ENCODE assay signal across 8 mouse cellular contexts in the genomic region with DNA sequence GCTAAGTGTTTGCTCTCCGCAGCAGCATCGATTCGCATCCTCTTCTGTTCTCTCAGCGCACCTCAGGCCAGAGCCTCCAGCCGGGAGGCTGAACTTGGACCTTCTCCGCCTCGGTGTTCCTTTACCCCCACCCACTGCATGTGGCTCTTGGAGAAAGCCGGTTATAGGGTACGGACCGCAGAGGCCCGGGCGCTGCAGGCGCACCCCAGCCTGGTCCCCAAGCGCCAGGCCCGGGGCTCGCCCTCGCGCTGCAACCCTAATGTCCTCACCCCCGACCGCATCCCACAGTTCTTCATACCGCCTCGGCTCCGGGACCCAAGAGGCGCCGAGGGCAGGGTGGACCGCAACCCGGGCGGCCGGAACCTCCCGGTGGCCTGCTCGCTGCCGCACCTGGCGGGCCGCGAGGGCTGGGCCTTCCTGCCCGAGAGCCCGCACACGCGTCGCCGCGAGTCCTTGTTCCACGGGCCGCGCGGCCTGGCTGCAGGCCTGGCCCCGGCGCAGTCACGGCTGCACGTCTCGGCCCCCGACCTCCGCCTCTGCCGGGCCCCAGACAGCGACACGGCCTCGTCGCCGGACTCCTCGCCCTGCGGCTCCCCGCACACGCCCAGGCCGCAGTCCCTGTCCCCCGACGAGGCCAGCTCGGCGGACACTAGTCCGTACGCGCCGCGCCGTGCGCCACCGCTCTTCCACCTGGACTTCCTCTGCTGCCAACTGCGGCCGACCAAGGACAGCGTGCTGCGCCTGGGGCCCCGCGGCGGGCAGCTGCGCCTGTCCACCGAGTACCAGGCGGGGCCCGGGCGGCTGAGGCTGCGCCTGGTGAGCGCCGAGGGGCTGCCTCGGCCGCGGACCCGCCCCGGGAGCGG. TPM values are rescaled to one million over a fixed set of nuclear protein-coding genes. Genes with fewer than 3 reads are reported as not detected.
DNase-seq lines count a peak whose midpoint lies in the region; ATAC-seq and TF ChIP-seq lines count a peak whose summit lies in the region.

No protein-coding gene starts in this region.

- peak overlapping the region; percentile 85 for H3K4me2 ChIP-seq in forebrain, embryonic 14.5 days (ENCODE audit: low read length)
- peak overlapping the region; percentile 94 for H3K4me2 ChIP-seq in hindbrain, embryonic 12.5 days (replicated peaks)
- H3K4me2 ChIP-seq in limb, embryonic 14.5 days (replicated peaks; ENCODE audit: low read depth, low read length, severe bottlenecking): peak overlapping the region; percentile 94
- H3K4me2 ChIP-seq in neural tube, embryonic 11.5 days (ENCODE audit: low read depth): peak overlapping the region; percentile 83

- ATAC-seq in forebrain, embryonic 14.5 days: peak; percentile 73
- ATAC-seq in hindbrain, embryonic 12.5 days (ENCODE audit: low FRiP score): peak; percentile 75
- peak; percentile 72 for ATAC-seq in limb, embryonic 14.5 days (ENCODE audit: low FRiP score, low read depth)
- peak; percentile 76 for ATAC-seq in neural tube, embryonic 11.5 days (ENCODE audit: insufficient read depth, low FRiP score, low TSS enrichment)

- no peak for TF ChIP-seq POLR2A in limb, embryonic 14.5 days (IDR thresholded peaks at IDR 0.05; ENCODE audit: borderline replicate concordance, extremely low read depth, insufficient read depth, insufficient read length)

- H3K4me3 ChIP-seq in heart, embryonic 10.5 days: peak overlapping the region; percentile 68
- peak overlapping the region; percentile 53 for H3K4me3 ChIP-seq in forebrain, embryonic 14.5 days (ENCODE audit: low read depth, low read length)
- H3K4me3 ChIP-seq in hindbrain, embryonic 12.5 days: peak overlapping the region; percentile 57
- H3K4me3 ChIP-seq in limb, embryonic 14.5 days (replicated peaks; ENCODE audit: low read length): peak overlapping the region; percentile 61
- peak overlapping the region; percentile 52 for H3K4me3 ChIP-seq in neural tube, embryonic 11.5 days (ENCODE audit: low read depth, low read length)

- H3K27ac ChIP-seq in heart, embryonic 10.5 days: peak overlapping the region; percentile 80
- no peak overlapping the region for H3K27ac ChIP-seq in forebrain, embryonic 14.5 days (ENCODE audit: low read depth, low read length)
- H3K27ac ChIP-seq in hindbrain, embryonic 12.5 days: peak overlapping the region; percentile 41
- 0 out of 2 replicates have a peak overlapping the region, but pooled peaks have one; percentile 52 for H3K27ac ChIP-seq in limb, embryonic 14.5 days (replicated peaks; ENCODE audit: low read depth, low read length)
- H3K27ac ChIP-seq in neural tube, embryonic 11.5 days (ENCODE audit: low read depth, low read length): no peak overlapping the region

- H3K4me1 ChIP-seq in heart, embryonic 10.5 days: peaks cover 12% of the 10 kb centered on the region
- no peaks in the 10 kb centered on the region for H3K4me1 ChIP-seq in forebrain, embryonic 14.5 days (ENCODE audit: control insufficient read depth, insufficient read depth, low read length)
- H3K4me1 ChIP-seq in hindbrain, embryonic 12.5 days: peaks cover 18% of the 10 kb centered on the region
- H3K4me1 ChIP-seq in limb, embryonic 14.5 days (ENCODE audit: control insufficient read depth, insufficient read depth, low read length): no peaks in the 10 kb centered on the region; the same call in 1 of the 2 replicates
- peaks cover 3% of the 10 kb centered on the region; the same call in 1 of the 2 replicates for H3K4me1 ChIP-seq in neural tube, embryonic 11.5 days (ENCODE audit: control insufficient read depth, insufficient read depth, low read length)

- DNase-seq in heart, embryonic 10.5 days (ENCODE audit: low spot score): no peak
- no peak for DNase-seq in heart, adult 11 months
- DNase-seq in cerebellum, adult 11 months: peak; percentile 57
- peak; percentile 54 for DNase-seq in forebrain, embryonic 14.5 days (ENCODE audit: low spot score)
- peak; percentile 20 for DNase-seq in limb, embryonic 14.5 days (ENCODE audit: low spot score)
- DNase-seq in neural tube, embryonic 11.5 days (ENCODE audit: low spot score): peak; percentile 74
- DNase-seq in urinary bladder, postnatal 36 days (ENCODE audit: low spot score in 2 of 2): peak; percentile 17 to 40

- H3K27me3 ChIP-seq in heart, embryonic 10.5 days (ENCODE audit: insufficient read depth, poor library complexity, severe bottlenecking): peaks cover 66% of the 10 kb centered on the region
- H3K27me3 ChIP-seq in forebrain, embryonic 14.5 days (replicated peaks; ENCODE audit: control insufficient read depth, insufficient read depth, low read length): peaks cover 11% of the 10 kb centered on the region; the same call in 1 of the 2 replicates
- peaks cover 49% of the 10 kb centered on the region for H3K27me3 ChIP-seq in hindbrain, embryonic 12.5 days
- peaks cover 24% of the 10 kb centered on the region; the same call in 1 of the 2 replicates for H3K27me3 ChIP-seq in limb, embryonic 14.5 days (ENCODE audit: control insufficient read depth, insufficient read depth, low read length)
- H3K27me3 ChIP-seq in neural tube, embryonic 11.5 days (ENCODE audit: control insufficient read depth, insufficient read depth, low read length): peaks cover 17% of the 10 kb centered on the region

- no peaks in the 10 kb centered on the region for H3K9me3 ChIP-seq in heart, embryonic 10.5 days
- no peaks in the 10 kb centered on the region for H3K9me3 ChIP-seq in forebrain, embryonic 14.5 days (replicated peaks; ENCODE audit: control insufficient read depth, low read length)
- H3K9me3 ChIP-seq in hindbrain, embryonic 12.5 days (replicated peaks): no peaks in the 10 kb centered on the region
- H3K9me3 ChIP-seq in limb, embryonic 14.5 days (ENCODE audit: control insufficient read depth, low read length): no peaks in the 10 kb centered on the region
- H3K9me3 ChIP-seq in neural tube, embryonic 11.5 days (ENCODE audit: control insufficient read depth, low read length): no peaks in the 10 kb centered on the region

- no peaks in the 10 kb centered on the region for H3K36me3 ChIP-seq in heart, embryonic 10.5 days
- no peaks in the 10 kb centered on the region for H3K36me3 ChIP-seq in forebrain, embryonic 14.5 days (ENCODE audit: control insufficient read depth, insufficient read depth, low read length)
- no peaks in the 10 kb centered on the region for H3K36me3 ChIP-seq in hindbrain, embryonic 12.5 days
- 0 out of 2 replicates have a peak, but pooled peaks cover 2% of the 10 kb centered on the region for H3K36me3 ChIP-seq in limb, embryonic 14.5 days (ENCODE audit: control insufficient read depth, insufficient read depth, low read length)
- no peaks in the 10 kb centered on the region for H3K36me3 ChIP-seq in neural tube, embryonic 11.5 days (ENCODE audit: control insufficient read depth, insufficient read depth, low read length)

- H3K9ac ChIP-seq in forebrain, embryonic 14.5 days (ENCODE audit: low read length): peak overlapping the region; percentile 86
- H3K9ac ChIP-seq in hindbrain, embryonic 12.5 days: peak overlapping the region; percentile 84
- H3K9ac ChIP-seq in limb, embryonic 14.5 days (ENCODE audit: low read depth, low read length, severe bottlenecking): peak overlapping the region; percentile 88
- H3K9ac ChIP-seq in neural tube, embryonic 11.5 days (ENCODE audit: low read length): peak overlapping the region; percentile 82

- 4% methylated on average over 97 of the region's 97 CpGs for WGBS in heart, embryonic 10.5 days
- WGBS in forebrain, embryonic 14.5 days: 7% methylated on average over 87 of the region's 97 CpGs
- 6% methylated on average over 79 of the region's 97 CpGs for WGBS in hindbrain, embryonic 12.5 days
- WGBS in limb, embryonic 14.5 days: 12% methylated on average over 47 of the region's 97 CpGs
- WGBS in neural tube, embryonic 11.5 days: 4% methylated on average over 97 of the region's 97 CpGs

RNA-seq across cellular contexts. Expression of a gene that starts 1.3 kb away (rescaled TPM):
- polyA plus RNA-seq in heart, embryonic 10.5 days (2016; fragmentation: Nextera tagmentation; extraction: Ambion mirVana): 0.15 and 0.29 TPM in 2 replicates
- 1.5 TPM in 2 replicates for polyA plus RNA-seq in forebrain, embryonic 14.5 days (2014; fragmentation: Nextera tagmentation; extraction: Ambion mirVana)
- 2.4 and 2.5 TPM in 2 replicates for polyA plus RNA-seq in hindbrain, embryonic 12.5 days (2016; fragmentation: Nextera tagmentation; extraction: Ambion mirVana)
- 1.3 and 2.2 TPM in 2 replicates for polyA plus RNA-seq in limb, embryonic 14.5 days (2012; rRNA removed)
- polyA plus RNA-seq in limb, embryonic 14.5 days (2014; fragmentation: Nextera tagmentation; extraction: Ambion mirVana): 4.4 and 5.0 TPM in 2 replicates
- polyA plus RNA-seq in neural tube, embryonic 11.5 days (2014; fragmentation: Nextera tagmentation; extraction: Ambion mirVana): 1.4 and 1.6 TPM in 2 replicates

RNA-seq across cellular contexts. Expression of a gene that starts 9.1 kb away (rescaled TPM):
- polyA plus RNA-seq in heart, embryonic 10.5 days (2016; fragmentation: Nextera tagmentation; extraction: Ambion mirVana): 0.26 and 0.36 TPM in 2 replicates
- polyA plus RNA-seq in forebrain, embryonic 14.5 days (2014; fragmentation: Nextera tagmentation; extraction: Ambion mirVana): 1.0 and 1.4 TPM in 2 replicates
- polyA plus RNA-seq in hindbrain, embryonic 12.5 days (2016; fragmentation: Nextera tagmentation; extraction: Ambion mirVana): 0.76 and 0.82 TPM in 2 replicates
- 2.3 and 3.0 TPM in 2 replicates for polyA plus RNA-seq in limb, embryonic 14.5 days (2012; rRNA removed)
- polyA plus RNA-seq in limb, embryonic 14.5 days (2014; fragmentation: Nextera tagmentation; extraction: Ambion mirVana): 2.2 and 2.3 TPM in 2 replicates
- 0.28 TPM in 1 of 2 replicates, not detected in the other for polyA plus RNA-seq in neural tube, embryonic 11.5 days (2014; fragmentation: Nextera tagmentation; extraction: Ambion mirVana)

RNA-seq across cellular contexts. Expression of a gene that starts 21.6 kb away (rescaled TPM):
- polyA plus RNA-seq in heart, embryonic 10.5 days (2016; fragmentation: Nextera tagmentation; extraction: Ambion mirVana): not detected in 2 replicates
- polyA plus RNA-seq in forebrain, embryonic 14.5 days (2014; fragmentation: Nextera tagmentation; extraction: Ambion mirVana): 0.80 and 0.86 TPM in 2 replicates
- polyA plus RNA-seq in hindbrain, embryonic 12.5 days (2016; fragmentation: Nextera tagmentation; extraction: Ambion mirVana): not detected in 2 replicates
- 10.5 and 17.8 TPM in 2 replicates for polyA plus RNA-seq in limb, embryonic 14.5 days (2012; rRNA removed)
- 49.3 and 73.5 TPM in 2 replicates for polyA plus RNA-seq in limb, embryonic 14.5 days (2014; fragmentation: Nextera tagmentation; extraction: Ambion mirVana)
- polyA plus RNA-seq in neural tube, embryonic 11.5 days (2014; fragmentation: Nextera tagmentation; extraction: Ambion mirVana): 0.19 TPM in 1 of 2 replicates, not detected in the other

RNA-seq across cellular contexts. Expression of a gene that starts 34.8 kb away (rescaled TPM):
- not detected in 2 replicates for polyA plus RNA-seq in heart, embryonic 10.5 days (2016; fragmentation: Nextera tagmentation; extraction: Ambion mirVana)
- 0.33 and 0.42 TPM in 2 replicates for polyA plus RNA-seq in forebrain, embryonic 14.5 days (2014; fragmentation: Nextera tagmentation; extraction: Ambion mirVana)
- 0.52 and 0.53 TPM in 2 replicates for polyA plus RNA-seq in hindbrain, embryonic 12.5 days (2016; fragmentation: Nextera tagmentation; extraction: Ambion mirVana)
- 0.06 and 0.08 TPM in 2 replicates for polyA plus RNA-seq in limb, embryonic 14.5 days (2012; rRNA removed)
- polyA plus RNA-seq in limb, embryonic 14.5 days (2014; fragmentation: Nextera tagmentation; extraction: Ambion mirVana): not detected in 2 replicates
- polyA plus RNA-seq in neural tube, embryonic 11.5 days (2014; fragmentation: Nextera tagmentation; extraction: Ambion mirVana): 0.33 and 0.46 TPM in 2 replicates

RNA-seq across cellular contexts. Expression of a gene that starts 49.6 kb away (rescaled TPM):
- 9.3 and 11.1 TPM in 2 replicates for polyA plus RNA-seq in heart, embryonic 10.5 days (2016; fragmentation: Nextera tagmentation; extraction: Ambion mirVana)
- polyA plus RNA-seq in forebrain, embryonic 14.5 days (2014; fragmentation: Nextera tagmentation; extraction: Ambion mirVana): 59.8 and 61.9 TPM in 2 replicates
- polyA plus RNA-seq in hindbrain, embryonic 12.5 days (2016; fragmentation: Nextera tagmentation; extraction: Ambion mirVana): 48.7 and 52.1 TPM in 2 replicates
- polyA plus RNA-seq in limb, embryonic 14.5 days (2012; rRNA removed): 1.5 and 2.8 TPM in 2 replicates
- 7.4 and 8.3 TPM in 2 replicates for polyA plus RNA-seq in limb, embryonic 14.5 days (2014; fragmentation: Nextera tagmentation; extraction: Ambion mirVana)
- 43.8 and 48.1 TPM in 2 replicates for polyA plus RNA-seq in neural tube, embryonic 11.5 days (2014; fragmentation: Nextera tagmentation; extraction: Ambion mirVana)

Comparison
In these comparisons a context has a peak if more than half of its experiments do, and no peak if none do; other contexts are left out.
1. DNase-seq: peak in cerebellum, adult 11 months (single experiment), forebrain, embryonic 14.5 days (single experiment), limb, embryonic 14.5 days (single experiment), neural tube, embryonic 11.5 days (single experiment) and urinary bladder, postnatal 36 days (2 of 2); none in heart, embryonic 10.5 days (single experiment) and heart, adult 11 months (single experiment).
2. H3K27ac ChIP-seq: peak in heart, embryonic 10.5 days (single experiment), hindbrain, embryonic 12.5 days (single experiment) and limb, embryonic 14.5 days (single experiment); none in forebrain, embryonic 14.5 days (single experiment) and neural tube, embryonic 11.5 days (single experiment).
3. Peak in every context shown above with its lines, with median percentiles within 50 percentile points of each other: H3K4me3 ChIP-seq, ATAC-seq, H3K4me2 ChIP-seq and H3K9ac ChIP-seq.